Mouse (Mus musculus): ENCODE data around the gene Gm960.

DNA sequence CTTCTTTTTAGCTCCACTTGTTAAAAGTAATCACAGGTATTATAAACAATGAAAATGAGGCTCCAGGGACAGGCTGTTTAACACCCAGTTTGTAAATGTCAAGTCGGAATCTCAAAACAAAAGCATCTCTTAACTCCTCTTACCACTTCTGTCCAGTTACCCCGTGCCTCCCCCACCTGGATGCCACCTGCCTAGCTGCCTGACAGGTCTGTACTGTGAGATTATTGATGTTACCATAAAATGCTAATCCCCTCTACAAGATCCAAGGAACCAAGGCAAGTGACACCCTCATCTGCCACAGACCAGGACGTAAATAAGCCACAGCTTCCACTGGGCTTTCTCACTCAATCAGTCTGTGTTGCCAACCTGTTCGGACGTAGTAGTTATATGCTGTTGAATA lies 1.4 kb upstream of the Gm960 start:
- TF ChIP-seq CTCF (IDR thresholded peaks at IDR 0.05; ENCODE audit: control insufficient read depth, insufficient read depth, insufficient read length) (no peak), MYOD1 (IDR thresholded peaks at IDR 0.05; ENCODE audit: control insufficient read depth, insufficient read length, low read depth) (no peak), USF1 (IDR thresholded peaks at IDR 0.05; ENCODE audit: low read depth) (no peak), MAX (IDR thresholded peaks at IDR 0.05) (no peak), CEBPB (IDR thresholded peaks at IDR 0.05; ENCODE audit: low read depth) (no peak), MYOG (IDR thresholded peaks at IDR 0.05; ENCODE audit: control insufficient read depth, extremely low read depth, insufficient read length) (no peak), FOSL1 (IDR thresholded peaks at IDR 0.05; ENCODE audit: insufficient read depth, low read length, poor library complexity, severe bottlenecking) (no peak)
